Mouse (Mus musculus): ENCODE results near the gene Fancl. TPM values are rescaled to one million over a fixed set of nuclear protein-coding genes. Genes with fewer than 3 reads are reported as not detected.
"Not testable (repeated sequence)": the region's sequence is repeated elsewhere in the genome, so short reads cannot be mapped to it uniquely, and the experiment has no call there.

Fancl gene
- 1 to 10 TPM; 8.1 to 9.2 TPM for total RNA-seq (2021)
- long read RNA-seq, experiment 1, partial matches to known transcripts, result 0 of 1 reads
- long read RNA-seq, experiment 1, other reads (novel, unspliced or antisense), result 1 of 1 reads
- long read RNA-seq, experiment 2, partial matches to known transcripts, result 1 of 5 reads
- long read RNA-seq, experiment 2, other reads (novel, unspliced or antisense), result 3 of 5 reads

GRCm38 (mm10) chr11:26385971-26386370 lies at the start of gene Fancl:
TSS of gene Fancl (plus strand) at chr11:26386135.
- Histone ChIP-seq H3K4me3 (peak within 1 kb of the TSS; percentile 63), H3K27ac (peak within 1 kb of the TSS; percentile 99)
- TF ChIP-seq CTCF (conservative IDR thresholded peaks at IDR 0.05), result no peak
- DNase-seq (ENCODE audit: low spot score in 2 of 2), result no peak

- Histone ChIP-seq H3K27ac (no peak overlapping the region), H3K4me3 (no peak overlapping the region)
- TF ChIP-seq CTCF (conservative IDR thresholded peaks at IDR 0.05), result no peak
- DNase-seq (ENCODE audit: low spot score in 2 of 2), result no peak
Measured at GRCm38 (mm10) chr11:26336848-26337247, 49.1 kb upstream of the Fancl start.

DNA sequence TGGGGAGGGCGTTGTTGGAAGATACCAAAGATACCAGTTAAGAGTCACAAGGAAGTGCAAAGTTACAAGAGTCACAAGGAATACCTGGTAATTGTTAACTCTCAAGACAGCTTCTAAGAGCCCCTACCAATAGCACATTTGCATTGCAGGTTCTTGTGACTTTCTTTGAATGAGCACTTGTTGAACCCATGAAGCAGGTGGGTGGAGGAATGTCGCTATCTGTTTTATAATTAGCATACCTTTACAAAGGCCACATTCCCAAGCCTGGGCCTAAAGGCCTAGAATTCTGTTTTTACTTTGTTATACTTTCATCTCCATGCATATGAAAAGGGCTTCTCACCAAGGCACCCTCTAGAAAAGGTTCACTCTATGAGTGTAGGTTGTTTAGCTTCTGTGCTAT lies 15.8 kb upstream of the Fancl start:
- not testable (repeated sequence) for H3K4me3 ChIP-seq; H3K27ac ChIP-seq; DNase-seq (ENCODE audit: low spot score in 2 of 2)

DNA sequence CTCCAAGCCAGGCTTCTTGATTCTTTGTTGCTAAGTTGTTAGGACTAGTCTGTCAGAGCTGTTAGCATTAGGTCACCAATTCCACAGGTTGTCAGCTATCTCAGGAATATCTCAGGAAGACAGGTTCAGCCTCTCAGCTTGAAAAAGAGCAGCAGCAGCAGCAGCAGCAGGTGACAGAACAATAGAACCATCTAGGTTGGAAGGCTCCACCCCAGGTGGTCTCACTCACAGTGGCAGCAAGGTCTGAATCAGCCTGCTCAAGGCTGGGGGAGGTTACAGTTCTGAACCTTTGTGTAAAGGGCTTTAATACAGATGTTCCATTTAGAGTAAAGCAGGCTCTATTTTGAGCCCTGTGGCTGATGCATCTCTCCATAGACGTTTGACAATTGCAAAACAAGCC lies 14.0 kb upstream of the Fancl start:
- not testable (repeated sequence) for H3K4me3 ChIP-seq; DNase-seq (ENCODE audit: low spot score in 2 of 2); H3K27ac ChIP-seq

GRCm38 (mm10) chr11:26374132-26374531 lies 11.8 kb upstream of the Fancl start:
- no peak overlapping the region for H3K27ac ChIP-seq
- H3K4me3 ChIP-seq, result no peak overlapping the region
- TF ChIP-seq CTCF (conservative IDR thresholded peaks at IDR 0.05), result no peak
- no peak for DNase-seq (ENCODE audit: low spot score in 2 of 2)

DNA sequence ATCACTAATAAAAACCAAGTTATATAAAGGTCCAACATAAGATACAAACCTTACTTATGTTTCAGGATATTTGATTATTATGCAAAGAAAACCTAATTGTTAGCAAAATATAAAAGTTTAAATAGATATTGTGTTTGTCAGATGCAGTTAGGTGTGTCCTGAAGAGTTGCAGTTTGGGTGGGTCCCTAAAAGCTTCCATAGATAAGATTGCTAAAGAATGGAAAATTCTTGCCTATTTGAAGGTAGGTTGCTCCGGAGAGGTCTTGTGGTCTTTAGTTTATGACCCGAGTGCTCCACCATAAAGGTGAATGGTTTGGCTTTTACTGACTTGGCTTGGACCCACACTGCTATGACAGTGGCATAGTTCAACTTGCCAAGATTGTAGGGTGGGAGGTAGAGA lies 7.9 kb upstream of the Fancl start:
- no peak overlapping the region for H3K27ac ChIP-seq
- DNase-seq (ENCODE audit: low spot score in 2 of 2), result no peak
- no peak overlapping the region for H3K4me3 ChIP-seq
- TF ChIP-seq CTCF (conservative IDR thresholded peaks at IDR 0.05), result no peak

GRCm38 (mm10) chr11:26381499-26381898 lies 4.4 kb upstream of the Fancl start:
- TF ChIP-seq CTCF (conservative IDR thresholded peaks at IDR 0.05), result no peak
- Histone ChIP-seq H3K4me3 (no peak overlapping the region), H3K27ac (no peak overlapping the region)
- no peak for DNase-seq (ENCODE audit: low spot score in 2 of 2)

- peak overlapping the region; percentile 63 for H3K4me3 ChIP-seq
- no peak for DNase-seq (ENCODE audit: low spot score in 2 of 2)
- H3K27ac ChIP-seq, result peak overlapping the region; percentile 99
- no peak for TF ChIP-seq CTCF (conservative IDR thresholded peaks at IDR 0.05)
Measured at GRCm38 (mm10) chr11:26386678-26387077, 743 bp downstream of the Fancl start.

DNA sequence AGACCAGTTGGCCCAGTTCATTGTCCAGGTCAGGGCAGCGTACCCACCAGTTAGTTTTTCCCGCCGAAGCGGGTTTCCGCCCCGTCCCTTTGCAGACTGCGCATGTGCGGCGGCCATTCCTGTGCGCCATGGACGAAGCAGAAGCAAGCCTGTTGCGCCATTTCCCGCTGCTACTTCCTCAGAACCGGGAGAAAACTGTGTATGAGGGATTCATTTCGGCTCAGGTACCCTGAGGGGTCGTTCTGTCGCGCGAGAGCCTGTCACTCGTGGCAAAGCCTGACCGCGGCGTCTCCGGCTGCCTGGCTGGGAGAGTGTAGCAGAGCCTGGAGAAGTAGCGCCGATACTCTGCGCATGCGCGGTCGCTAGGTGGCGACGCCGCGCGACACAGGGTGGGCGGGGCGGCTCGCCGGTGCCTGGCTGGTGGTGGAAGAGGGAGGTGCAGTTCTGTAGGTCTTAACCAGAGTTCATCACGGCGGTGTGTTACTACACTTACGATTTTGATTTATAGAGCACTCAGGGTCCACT lies 1.2 kb downstream of the Fancl start:
- Histone ChIP-seq H3K27ac (peak overlapping the region; percentile 99), H3K4me3 (peak overlapping the region; percentile 63)
- DNase-seq (ENCODE audit: low spot score in 2 of 2), result peak; percentile 90 to 91
- peak; percentile 72 for TF ChIP-seq CTCF (conservative IDR thresholded peaks at IDR 0.05)

- H3K27ac ChIP-seq, result no peak overlapping the region
- DNase-seq (ENCODE audit: low spot score in 2 of 2), result no peak
- H3K4me3 ChIP-seq, result no peak overlapping the region
- no peak for TF ChIP-seq CTCF (conservative IDR thresholded peaks at IDR 0.05)
Measured at GRCm38 (mm10) chr11:26395561-26395960, 9.6 kb downstream of the Fancl start.

DNA sequence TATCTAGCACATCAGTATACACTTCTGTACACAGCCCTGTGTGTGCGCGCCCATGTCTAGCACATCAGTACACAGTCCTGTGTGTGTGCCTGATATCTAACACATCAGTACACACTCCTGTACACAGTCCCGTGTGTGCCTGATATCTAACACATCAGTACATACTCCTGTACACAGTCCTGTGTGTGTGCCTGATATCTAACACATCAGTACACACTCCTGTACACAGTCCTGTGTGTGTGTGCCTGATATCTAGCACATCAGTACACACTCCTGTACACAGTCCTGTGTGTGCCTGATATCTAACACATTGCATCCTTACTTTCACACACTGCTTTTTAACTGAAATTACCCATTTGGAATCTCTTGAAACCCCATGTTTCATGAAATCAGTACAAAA lies 27.0 kb downstream of the Fancl start:
- no peak overlapping the region for H3K4me3 ChIP-seq
- H3K27ac ChIP-seq, result no peak overlapping the region
- TF ChIP-seq CTCF (conservative IDR thresholded peaks at IDR 0.05), result no peak
- no peak for DNase-seq (ENCODE audit: low spot score in 2 of 2)

DNA sequence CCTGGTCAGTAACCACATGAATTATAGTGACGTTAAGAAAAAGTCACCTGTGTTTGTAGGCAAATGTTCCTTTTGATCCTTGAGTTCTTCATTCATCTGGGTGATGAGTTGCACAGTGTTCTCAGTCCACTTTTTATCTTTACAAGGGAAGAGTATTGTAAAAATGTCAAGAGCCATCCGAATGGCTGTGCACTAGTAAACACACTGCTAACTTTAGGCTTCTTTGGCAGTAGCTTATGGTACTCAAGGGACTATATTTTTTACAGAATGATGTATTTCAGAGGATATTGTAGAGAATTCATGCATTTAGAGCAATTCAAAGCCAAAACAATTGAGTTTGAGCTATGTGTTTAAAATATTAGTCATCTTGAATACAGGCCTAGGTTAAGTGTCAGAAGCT lies 35.5 kb downstream of the Fancl start:
- H3K4me3 ChIP-seq, result no peak overlapping the region
- DNase-seq (ENCODE audit: low spot score in 2 of 2), result no peak
- TF ChIP-seq CTCF (conservative IDR thresholded peaks at IDR 0.05), result no peak
- no peak overlapping the region for H3K27ac ChIP-seq

DNA sequence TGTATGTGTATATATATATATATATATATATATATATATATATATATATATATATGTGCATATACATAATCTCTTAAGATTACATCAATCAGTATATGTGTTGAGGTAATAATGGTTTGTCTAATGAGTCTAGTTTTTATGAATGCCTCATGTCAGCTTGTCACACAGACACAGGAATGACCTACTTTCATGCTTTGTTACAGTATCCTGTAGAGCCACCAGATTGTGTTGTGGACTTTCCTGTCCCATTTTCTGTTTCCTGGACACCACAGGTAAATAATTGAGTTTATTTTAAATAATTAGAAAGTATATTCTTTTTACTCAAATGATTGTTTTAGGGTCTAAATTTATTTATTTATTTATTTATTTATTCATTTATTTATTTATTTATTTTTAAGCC lies 48.3 kb downstream of the Fancl start:
- no peak for TF ChIP-seq CTCF (conservative IDR thresholded peaks at IDR 0.05)
- no peak for DNase-seq (ENCODE audit: low spot score in 2 of 2)
- Histone ChIP-seq H3K4me3 (no peak overlapping the region), H3K27ac (no peak overlapping the region)

GRCm38 (mm10) chr11:26437818-26438217 lies 51.9 kb downstream of the Fancl start:
- no peak for TF ChIP-seq CTCF (conservative IDR thresholded peaks at IDR 0.05)
- Histone ChIP-seq H3K4me3 (peak overlapping the region; percentile 25; the same call in 1 of the 2 replicates), H3K27ac (peak overlapping the region; percentile 52; the same call in 1 of the 2 replicates)
- peak; percentile 10 to 11 for DNase-seq (ENCODE audit: low spot score in 2 of 2)

Measured in layer of hippocampus, adult 2 months (tissue).